Comparison of ENCODE assay signal across 19 mouse cellular contexts in the genomic region with DNA sequence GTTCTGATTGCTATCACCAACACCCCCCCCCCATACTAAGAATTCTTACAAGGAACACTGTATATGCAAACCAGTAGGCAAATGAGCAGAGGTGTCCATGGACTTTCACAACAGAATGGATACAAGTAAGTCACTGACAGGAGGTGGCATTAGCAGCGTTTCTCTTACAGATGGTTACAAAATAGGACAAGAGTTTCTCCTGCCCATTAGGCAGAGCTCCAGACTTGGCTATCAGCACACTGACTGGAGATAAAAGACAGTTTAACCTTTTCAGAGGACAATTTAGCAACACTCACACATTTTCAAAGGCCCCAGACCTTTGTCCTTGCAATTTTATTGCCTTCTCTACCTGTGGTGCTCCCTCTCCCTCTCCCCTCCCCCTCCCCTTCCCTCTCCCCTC. TPM values are rescaled to one million over a fixed set of nuclear protein-coding genes. Genes with fewer than 3 reads are reported as not detected.
DNase-seq lines count a peak whose midpoint lies in the region; ATAC-seq lines count a peak whose summit lies in the region.
"Had no signal": no experiment of that assay in that cellular context is flagged by ENCODE, and none has a peak within 500 bp of the region (broad histone marks: within the 10 kb centered on the region; RNA-seq: fewer than 3 reads in every experiment).

No protein-coding gene starts in this region.

- H3K36me3 ChIP-seq in forebrain, embryonic 11.5 days (ENCODE audit: control insufficient read depth, insufficient read depth, low read length) = no peaks in the 10 kb centered on the region
- no peaks in the 10 kb centered on the region for H3K36me3 ChIP-seq in forebrain, embryonic 15.5 days
- H3K36me3 ChIP-seq in midbrain, embryonic 11.5 days (ENCODE audit: control insufficient read depth, insufficient read depth, low read length) = no peaks in the 10 kb centered on the region
- no peaks in the 10 kb centered on the region for H3K36me3 ChIP-seq in midbrain, embryonic 16.5 days (ENCODE audit: control insufficient read depth, insufficient read depth, low read length)
- no peaks in the 10 kb centered on the region for H3K36me3 ChIP-seq in hindbrain, embryonic 16.5 days (ENCODE audit: control insufficient read depth, insufficient read depth, low read length)
- no peaks in the 10 kb centered on the region for H3K36me3 ChIP-seq in hindbrain, embryonic 14.5 days (replicated peaks; ENCODE audit: control insufficient read depth, insufficient read depth)
- H3K36me3 ChIP-seq: limb, embryonic 13.5 days had no signal

- H3K4me3 ChIP-seq in forebrain, embryonic 11.5 days (ENCODE audit: low read depth, low read length) = no peak overlapping the region
- no peak overlapping the region for H3K4me3 ChIP-seq in forebrain, embryonic 15.5 days
- no peak overlapping the region for H3K4me3 ChIP-seq in midbrain, embryonic 11.5 days (ENCODE audit: low read depth, low read length)
- H3K4me3 ChIP-seq in midbrain, embryonic 16.5 days (ENCODE audit: low read depth, low read length) = no peak overlapping the region
- H3K4me3 ChIP-seq in hindbrain, embryonic 16.5 days (ENCODE audit: low read length) = no peak overlapping the region
- H3K4me3 ChIP-seq in hindbrain, embryonic 14.5 days (replicated peaks; ENCODE audit: low read length) = no peak overlapping the region
- H3K4me3 ChIP-seq: limb, embryonic 13.5 days; megakaryocyte, embryonic 14.5 days had no signal

- H3K4me2 ChIP-seq in forebrain, embryonic 11.5 days (ENCODE audit: low read depth, low read length, severe bottlenecking) = no peak overlapping the region
- H3K4me2 ChIP-seq in forebrain, embryonic 15.5 days (replicated peaks) = no peak overlapping the region
- H3K4me2 ChIP-seq in midbrain, embryonic 11.5 days = no peak overlapping the region
- H3K4me2 ChIP-seq in midbrain, embryonic 16.5 days (ENCODE audit: low read length) = no peak overlapping the region
- no peak overlapping the region for H3K4me2 ChIP-seq in hindbrain, embryonic 16.5 days (ENCODE audit: low read length)
- H3K4me2 ChIP-seq in hindbrain, embryonic 14.5 days (replicated peaks) = no peak overlapping the region
- H3K4me2 ChIP-seq: limb, embryonic 13.5 days; lung, embryonic 14.5 days had no signal

- H3K9me3 ChIP-seq in forebrain, embryonic 11.5 days (ENCODE audit: control insufficient read depth, low read length) = no peaks in the 10 kb centered on the region
- no peaks in the 10 kb centered on the region for H3K9me3 ChIP-seq in forebrain, embryonic 15.5 days
- H3K9me3 ChIP-seq in midbrain, embryonic 11.5 days (ENCODE audit: control insufficient read depth, low read length) = no peaks in the 10 kb centered on the region
- H3K9me3 ChIP-seq in midbrain, embryonic 16.5 days (replicated peaks; ENCODE audit: control insufficient read depth, low read length, poor library complexity, severe bottlenecking) = no peaks in the 10 kb centered on the region
- H3K9me3 ChIP-seq in hindbrain, embryonic 16.5 days (ENCODE audit: control insufficient read depth, low read length) = no peaks in the 10 kb centered on the region
- H3K9me3 ChIP-seq in hindbrain, embryonic 14.5 days (ENCODE audit: control insufficient read depth, low read length) = no peaks in the 10 kb centered on the region
- H3K9me3 ChIP-seq: limb, embryonic 13.5 days; megakaryocyte, embryonic 14.5 days had no signal

- H3K9ac ChIP-seq in forebrain, embryonic 11.5 days (ENCODE audit: low read length) = no peak overlapping the region
- no peak overlapping the region for H3K9ac ChIP-seq in forebrain, embryonic 15.5 days (replicated peaks)
- no peak overlapping the region for H3K9ac ChIP-seq in midbrain, embryonic 11.5 days (ENCODE audit: low read length)
- H3K9ac ChIP-seq in midbrain, embryonic 16.5 days (ENCODE audit: low read depth, low read length) = no peak overlapping the region
- no peak overlapping the region for H3K9ac ChIP-seq in hindbrain, embryonic 16.5 days (ENCODE audit: low read depth, low read length)
- no peak overlapping the region for H3K9ac ChIP-seq in hindbrain, embryonic 14.5 days
- H3K9ac ChIP-seq: limb, embryonic 13.5 days; lung, embryonic 14.5 days had no signal

- H3K27ac ChIP-seq in forebrain, embryonic 11.5 days (ENCODE audit: low read depth, low read length) = no peak overlapping the region
- no peak overlapping the region for H3K27ac ChIP-seq in forebrain, embryonic 15.5 days (replicated peaks)
- no peak overlapping the region for H3K27ac ChIP-seq in midbrain, embryonic 11.5 days (ENCODE audit: low read depth, low read length)
- no peak overlapping the region for H3K27ac ChIP-seq in midbrain, embryonic 16.5 days (ENCODE audit: low read length)
- no peak overlapping the region for H3K27ac ChIP-seq in hindbrain, embryonic 16.5 days (ENCODE audit: low read depth, low read length)
- H3K27ac ChIP-seq in hindbrain, embryonic 14.5 days = no peak overlapping the region
- H3K27ac ChIP-seq: limb, embryonic 13.5 days had no signal

- peak; percentile 2 for DNase-seq in forebrain, embryonic 11.5 days (ENCODE audit: low spot score)
- DNase-seq in midbrain, embryonic 11.5 days (ENCODE audit: low spot score, missing footprints) = peak; percentile 35
- peak; percentile 40 for DNase-seq in heart, adult 8-10 months (ENCODE audit: low spot score)
- DNase-seq in yolk sac, embryonic 10.5 days (ENCODE audit: low spot score) = peak; percentile 43
- no peak for DNase-seq in hindbrain, embryonic 14.5 days (ENCODE audit: low spot score)
- DNase-seq: gastrocnemius, postnatal 14 days; kidney, adult 18-20 months; lung, embryonic 14.5 days; thymus, adult 18-20 months had no signal

- peaks cover 3% of the 10 kb centered on the region; the same call in 1 of the 2 replicates for H3K4me1 ChIP-seq in forebrain, embryonic 11.5 days (replicated peaks; ENCODE audit: control insufficient read depth, insufficient read depth, low read length)
- peaks cover 6% of the 10 kb centered on the region; the same call in 1 of the 2 replicates for H3K4me1 ChIP-seq in forebrain, embryonic 15.5 days
- peaks cover 5% of the 10 kb centered on the region; the same call in 1 of the 2 replicates for H3K4me1 ChIP-seq in midbrain, embryonic 11.5 days (ENCODE audit: control insufficient read depth, insufficient read depth, low read length)
- H3K4me1 ChIP-seq in midbrain, embryonic 16.5 days (ENCODE audit: control insufficient read depth, insufficient read depth, low read length) = peaks cover 8% of the 10 kb centered on the region
- H3K4me1 ChIP-seq in hindbrain, embryonic 16.5 days (ENCODE audit: control insufficient read depth, insufficient read depth, low read depth, low read length) = no peaks in the 10 kb centered on the region
- 0 out of 2 replicates have a peak, but pooled peaks cover 4% of the 10 kb centered on the region for H3K4me1 ChIP-seq in hindbrain, embryonic 14.5 days (replicated peaks; ENCODE audit: control insufficient read depth, insufficient read depth, low read length)
- H3K4me1 ChIP-seq: limb, embryonic 13.5 days had no signal

- ATAC-seq in forebrain, embryonic 11.5 days (replicated peaks; ENCODE audit: low FRiP score) = no peak
- ATAC-seq in forebrain, embryonic 15.5 days (replicated peaks) = no peak
- ATAC-seq in midbrain, embryonic 11.5 days (ENCODE audit: low FRiP score) = no peak
- ATAC-seq in midbrain, embryonic 16.5 days = no peak
- ATAC-seq in hindbrain, embryonic 16.5 days = no peak
- no peak for ATAC-seq in hindbrain, embryonic 14.5 days (ENCODE audit: low FRiP score)

- H3K27me3 ChIP-seq in forebrain, embryonic 11.5 days (ENCODE audit: control insufficient read depth, insufficient read depth, low read length) = no peaks in the 10 kb centered on the region
- no peaks in the 10 kb centered on the region for H3K27me3 ChIP-seq in forebrain, embryonic 15.5 days
- no peaks in the 10 kb centered on the region for H3K27me3 ChIP-seq in midbrain, embryonic 11.5 days (ENCODE audit: control insufficient read depth, insufficient read depth, low read length)
- H3K27me3 ChIP-seq in midbrain, embryonic 16.5 days (ENCODE audit: control insufficient read depth, insufficient read depth, low read depth, low read length) = no peaks in the 10 kb centered on the region
- no peaks in the 10 kb centered on the region for H3K27me3 ChIP-seq in hindbrain, embryonic 16.5 days (replicated peaks; ENCODE audit: control insufficient read depth, insufficient read depth, low read length)
- H3K27me3 ChIP-seq in hindbrain, embryonic 14.5 days (ENCODE audit: control insufficient read depth, insufficient read depth, low read length) = no peaks in the 10 kb centered on the region
- H3K27me3 ChIP-seq: limb, embryonic 13.5 days; megakaryocyte, embryonic 14.5 days had no signal

- 43% methylated on average over 1 of the region's 1 CpGs for WGBS in forebrain, embryonic 11.5 days
- WGBS in forebrain, embryonic 15.5 days = 27% methylated on average over 1 of the region's 1 CpGs
- WGBS in midbrain, embryonic 11.5 days = 77% methylated on average over 1 of the region's 1 CpGs
- 50% methylated on average over 1 of the region's 1 CpGs for WGBS in midbrain, embryonic 16.5 days
- WGBS in hindbrain, embryonic 16.5 days = 40% methylated on average over 1 of the region's 1 CpGs
- 33% methylated on average over 1 of the region's 1 CpGs for WGBS in hindbrain, embryonic 14.5 days

RNA-seq across cellular contexts. Expression of a gene that starts 2.3 kb away (rescaled TPM):
- not detected in 2 replicates for polyA plus RNA-seq in forebrain, embryonic 11.5 days (2014; fragmentation: Nextera tagmentation; extraction: Ambion mirVana)
- polyA plus RNA-seq in forebrain, embryonic 15.5 days (2015; fragmentation: Nextera tagmentation; extraction: Ambion mirVana) = not detected in 2 replicates
- polyA plus RNA-seq in midbrain, embryonic 11.5 days (2014; fragmentation: Nextera tagmentation; extraction: Ambion mirVana) = not detected in 2 replicates
- polyA plus RNA-seq in midbrain, embryonic 16.5 days (2015; fragmentation: Nextera tagmentation; extraction: Ambion mirVana) = not detected in 2 replicates
- total RNA-seq in heart, adult 8-10 months (2022) = not detected
- polyA plus RNA-seq in hindbrain, embryonic 16.5 days (2015; fragmentation: Nextera tagmentation; extraction: Ambion mirVana) = not detected in 2 replicates
- polyA plus RNA-seq in hindbrain, embryonic 14.5 days (2014; fragmentation: Nextera tagmentation; extraction: Ambion mirVana) = not detected in 2 replicates
- total RNA-seq: gastrocnemius, postnatal 14 days; hematopoietic stem cell, adult 5-6 weeks; left cerebral cortex, adult 8-10 months; MEL; monocyte, adult 5-6 weeks; neutrophil, adult 5-6 weeks had no signal
- polyA plus RNA-seq: limb, embryonic 13.5 days; lung, embryonic 14.5 days had no signal

RNA-seq across cellular contexts. Expression of a gene that starts 28.3 kb away (rescaled TPM):
- polyA plus RNA-seq in forebrain, embryonic 11.5 days (2014; fragmentation: Nextera tagmentation; extraction: Ambion mirVana) = 1.7 and 2.2 TPM in 2 replicates
- 2.4 and 2.9 TPM in 2 replicates for polyA plus RNA-seq in forebrain, embryonic 15.5 days (2015; fragmentation: Nextera tagmentation; extraction: Ambion mirVana)
- 1.9 and 3.0 TPM in 2 replicates for polyA plus RNA-seq in midbrain, embryonic 11.5 days (2014; fragmentation: Nextera tagmentation; extraction: Ambion mirVana)
- 3.2 and 3.3 TPM in 2 replicates for polyA plus RNA-seq in midbrain, embryonic 16.5 days (2015; fragmentation: Nextera tagmentation; extraction: Ambion mirVana)
- 1 to 10 TPM; 1.0 to 1.1 (median 1.0) TPM for total RNA-seq in heart, adult 8-10 months (2022)
- polyA plus RNA-seq in hindbrain, embryonic 16.5 days (2015; fragmentation: Nextera tagmentation; extraction: Ambion mirVana) = 2.9 and 4.6 TPM in 2 replicates
- polyA plus RNA-seq in hindbrain, embryonic 14.5 days (2014; fragmentation: Nextera tagmentation; extraction: Ambion mirVana) = 3.9 and 4.1 TPM in 2 replicates
- total RNA-seq: MEL had no signal

RNA-seq across cellular contexts. Expression of a gene that starts 58.7 kb away (rescaled TPM):
- 26.1 and 26.2 TPM in 2 replicates for polyA plus RNA-seq in forebrain, embryonic 11.5 days (2014; fragmentation: Nextera tagmentation; extraction: Ambion mirVana)
- polyA plus RNA-seq in forebrain, embryonic 15.5 days (2015; fragmentation: Nextera tagmentation; extraction: Ambion mirVana) = 3.6 and 3.9 TPM in 2 replicates
- polyA plus RNA-seq in midbrain, embryonic 11.5 days (2014; fragmentation: Nextera tagmentation; extraction: Ambion mirVana) = 20.2 and 25.3 TPM in 2 replicates
- 2.9 and 4.1 TPM in 2 replicates for polyA plus RNA-seq in midbrain, embryonic 16.5 days (2015; fragmentation: Nextera tagmentation; extraction: Ambion mirVana)
- 10 to 100 TPM; 10.2 to 16.8 (median 14.4) TPM for total RNA-seq in heart, adult 8-10 months (2022)
- 6.3 and 7.9 TPM in 2 replicates for polyA plus RNA-seq in hindbrain, embryonic 16.5 days (2015; fragmentation: Nextera tagmentation; extraction: Ambion mirVana)
- 5.2 and 7.1 TPM in 2 replicates for polyA plus RNA-seq in hindbrain, embryonic 14.5 days (2014; fragmentation: Nextera tagmentation; extraction: Ambion mirVana)
- total RNA-seq: MEL had no signal
